ENCODE assay signal across 17 mouse cellular contexts in genomic region chr6:86391326-86391725, GRCm38 (mm10). TPM values are rescaled to one million over a fixed set of nuclear protein-coding genes. Genes with fewer than 3 reads are reported as not detected.
DNase-seq lines count a peak whose midpoint lies in the region; ATAC-seq and TF ChIP-seq lines count a peak whose summit lies in the region.
"Had no signal": no experiment of that assay in that cellular context is flagged by ENCODE, and none has a peak within 500 bp of the region (broad histone marks: within the 10 kb centered on the region; RNA-seq: fewer than 3 reads in every experiment).

No protein-coding gene starts in this region.

- ATAC-seq in CD4-positive, CD25-positive, alpha-beta regulatory T cell, adult 4 months: no peak
- no peak for ATAC-seq in midbrain, embryonic 11.5 days (ENCODE audit: low FRiP score)
- ATAC-seq: forebrain, embryonic 13.5 days had no signal

- H3K4me1 ChIP-seq in midbrain, embryonic 11.5 days (ENCODE audit: control insufficient read depth, insufficient read depth, low read length): peaks cover 12% of the 10 kb centered on the region

- peak; percentile 50 for DNase-seq in CD4-positive, CD25-positive, alpha-beta regulatory T cell, adult 2 months (ENCODE audit: low read depth, low spot score)
- DNase-seq in layer of hippocampus, adult 2 months (ENCODE audit: low spot score in 2 of 2): no peak
- DNase-seq in layer of hippocampus, adult 9-11 months: no peak
- peak; percentile 14 for DNase-seq in spleen, adult 12 weeks (ENCODE audit: low spot score)
- no peak for DNase-seq in spleen, postnatal 14 days (ENCODE audit: low spot score in 2 of 2)
- peak; percentile 47 for DNase-seq in naive thymus-derived CD4-positive, alpha-beta T cell, adult 2 months (ENCODE audit: low read depth)
- DNase-seq in midbrain, embryonic 11.5 days (ENCODE audit: low spot score, missing footprints): no peak
- DNase-seq: adrenal gland, postnatal 14 days; cerebellum, adult 8-10 months; heart, postnatal 14 days; thymus, postnatal 14 days had no signal

- H3K27ac ChIP-seq in layer of hippocampus, adult 2 months: no peak overlapping the region
- no peak overlapping the region for H3K27ac ChIP-seq in midbrain, embryonic 11.5 days (ENCODE audit: low read depth, low read length)
- H3K27ac ChIP-seq: forebrain, embryonic 13.5 days; limb, embryonic 15.5 days; midbrain, embryonic 10.5 days had no signal

- no peaks in the 10 kb centered on the region for H3K9me3 ChIP-seq in midbrain, embryonic 11.5 days (ENCODE audit: control insufficient read depth, low read length)
- H3K9me3 ChIP-seq: forebrain, embryonic 13.5 days; limb, embryonic 15.5 days; midbrain, embryonic 10.5 days had no signal

- H3K27me3 ChIP-seq in midbrain, embryonic 11.5 days (ENCODE audit: control insufficient read depth, insufficient read depth, low read length): no peaks in the 10 kb centered on the region
- H3K27me3 ChIP-seq: forebrain, embryonic 13.5 days; limb, embryonic 15.5 days had no signal

- no peak overlapping the region for H3K9ac ChIP-seq in midbrain, embryonic 11.5 days (ENCODE audit: low read length)
- H3K9ac ChIP-seq: forebrain, embryonic 13.5 days; limb, embryonic 15.5 days had no signal

- H3K4me2 ChIP-seq in midbrain, embryonic 11.5 days: no peak overlapping the region
- H3K4me2 ChIP-seq: forebrain, embryonic 13.5 days; limb, embryonic 15.5 days had no signal

- WGBS in midbrain, embryonic 11.5 days: 90% methylated on average over 5 of the region's 5 CpGs

- peak; percentile 68 for TF ChIP-seq CTCF in layer of hippocampus, adult 2 months (conservative IDR thresholded peaks at IDR 0.05)

- H3K36me3 ChIP-seq in midbrain, embryonic 11.5 days (ENCODE audit: control insufficient read depth, insufficient read depth, low read length): peaks cover 37% of the 10 kb centered on the region

- no peak overlapping the region for H3K4me3 ChIP-seq in layer of hippocampus, adult 2 months
- no peak overlapping the region for H3K4me3 ChIP-seq in midbrain, embryonic 11.5 days (ENCODE audit: low read depth, low read length)
- H3K4me3 ChIP-seq: forebrain, embryonic 13.5 days; limb, embryonic 15.5 days; midbrain, embryonic 10.5 days; myocyte had no signal

RNA-seq across cellular contexts. Expression of gene Pcyox1, which starts 5.6 kb away (rescaled TPM):
- polyA plus RNA-seq in CD4-positive, CD25-positive, alpha-beta regulatory T cell, adult 4 months (2017; shearing (Covaris generic)): 10 to 100 TPM in 1 of 2 experiments, 1 to 10 TPM in 1; 8.5 to 10.4 TPM
- total RNA-seq in layer of hippocampus, adult 2 months (2021): 100 to 1,000 TPM; 112 to 118 TPM
- polyA plus RNA-seq in midbrain, embryonic 11.5 days (2014; fragmentation: Nextera tagmentation; extraction: Ambion mirVana): 107 and 119 TPM in 2 replicates

RNA-seq across cellular contexts. Expression of gene Tia1, which starts 12.7 kb away (rescaled TPM):
- polyA plus RNA-seq in CD4-positive, CD25-positive, alpha-beta regulatory T cell, adult 4 months (2017; shearing (Covaris generic)): 100 to 1,000 TPM; 117 to 139 TPM
- total RNA-seq in layer of hippocampus, adult 2 months (2021): 100 to 1,000 TPM; 151 to 156 TPM
- 241 and 255 TPM in 2 replicates for polyA plus RNA-seq in midbrain, embryonic 11.5 days (2014; fragmentation: Nextera tagmentation; extraction: Ambion mirVana)

RNA-seq across cellular contexts. Expression of gene Snrpg, which starts 20.2 kb away (rescaled TPM):
- 100 to 1,000 TPM; 319 to 477 TPM for polyA plus RNA-seq in CD4-positive, CD25-positive, alpha-beta regulatory T cell, adult 4 months (2017; shearing (Covaris generic))
- total RNA-seq in layer of hippocampus, adult 2 months (2021): 10 to 100 TPM; 75.3 to 88.0 TPM
- 658 and 748 TPM in 2 replicates for polyA plus RNA-seq in midbrain, embryonic 11.5 days (2014; fragmentation: Nextera tagmentation; extraction: Ambion mirVana)

RNA-seq across cellular contexts. Expression of gene Fam136a, which starts 25.9 kb away (rescaled TPM):
- polyA plus RNA-seq in CD4-positive, CD25-positive, alpha-beta regulatory T cell, adult 4 months (2017; shearing (Covaris generic)): 10 to 100 TPM; 56.6 to 65.9 TPM
- total RNA-seq in layer of hippocampus, adult 2 months (2021): 10 to 100 TPM; 27.0 to 30.0 TPM
- 147 and 152 TPM in 2 replicates for polyA plus RNA-seq in midbrain, embryonic 11.5 days (2014; fragmentation: Nextera tagmentation; extraction: Ambion mirVana)

RNA-seq across cellular contexts. Expression of gene Gm44790, which starts 35.1 kb away (rescaled TPM):
- polyA plus RNA-seq in CD4-positive, CD25-positive, alpha-beta regulatory T cell, adult 4 months (2017; shearing (Covaris generic)): not detected
- total RNA-seq in layer of hippocampus, adult 2 months (2021): not detected
- polyA plus RNA-seq in midbrain, embryonic 11.5 days (2014; fragmentation: Nextera tagmentation; extraction: Ambion mirVana): not detected in 2 replicates
- total RNA-seq: heart, postnatal 14 days had no signal
- polyA plus RNA-seq: kidney, embryonic 14.5 days; myocyte had no signal

Comparison
In these comparisons a context has a peak if more than half of its experiments do, and no peak if none do; other contexts are left out.
1. DNase-seq: peak in CD4-positive, CD25-positive, alpha-beta regulatory T cell, adult 2 months (single experiment), spleen, adult 12 weeks (single experiment) and naive thymus-derived CD4-positive, alpha-beta T cell, adult 2 months (single experiment); none in layer of hippocampus, adult 2 months (0 of 2), layer of hippocampus, adult 9-11 months (single experiment), spleen, postnatal 14 days (0 of 2) and midbrain, embryonic 11.5 days (single experiment).